Comparison of ENCODE assay signal across 13 mouse cellular contexts in genomic region chr10:19140628-19141027, GRCm38 (mm10).
"Had no signal": no experiment of that assay in that cellular context is flagged by ENCODE, and none has a peak within 500 bp of the region (broad histone marks: within the 10 kb centered on the region; RNA-seq: fewer than 3 reads in every experiment).

No protein-coding gene starts in this region.

- H3K4me2 ChIP-seq: hindbrain, embryonic 15.5 days; kidney, embryonic 15.5 days; limb, embryonic 13.5 days; lung, embryonic 14.5 days; midbrain, embryonic 13.5 days; neural tube, embryonic 15.5 days had no signal

- H3K27me3 ChIP-seq: hindbrain, embryonic 15.5 days; kidney, embryonic 15.5 days; limb, embryonic 13.5 days; midbrain, embryonic 13.5 days; neural tube, embryonic 15.5 days had no signal

- ATAC-seq: intestine, embryonic 16.5 days; midbrain, embryonic 13.5 days had no signal

- H3K27ac ChIP-seq: hindbrain, embryonic 15.5 days; kidney, embryonic 15.5 days; limb, embryonic 13.5 days; liver, embryonic 14.5 days; macrophage; midbrain, embryonic 13.5 days; neural tube, embryonic 15.5 days had no signal

- DNase-seq: left cerebral cortex, postnatal 4 days; lung, embryonic 14.5 days; right cerebral cortex, adult 18-20 months; thymus, adult 2 months; thymus, postnatal 36 days had no signal

- H3K9ac ChIP-seq: hindbrain, embryonic 15.5 days; kidney, embryonic 15.5 days; limb, embryonic 13.5 days; liver, embryonic 14.5 days; lung, embryonic 14.5 days; midbrain, embryonic 13.5 days; neural tube, embryonic 15.5 days had no signal

- H3K4me3 ChIP-seq: hindbrain, embryonic 15.5 days; kidney, embryonic 15.5 days; limb, embryonic 13.5 days; midbrain, embryonic 13.5 days; neural tube, embryonic 15.5 days had no signal

- H3K9me3 ChIP-seq: hindbrain, embryonic 15.5 days; kidney, embryonic 15.5 days; limb, embryonic 13.5 days; midbrain, embryonic 13.5 days; neural tube, embryonic 15.5 days had no signal

- H3K36me3 ChIP-seq: hindbrain, embryonic 15.5 days; kidney, embryonic 15.5 days; limb, embryonic 13.5 days; midbrain, embryonic 13.5 days; neural tube, embryonic 15.5 days had no signal

- H3K4me1 ChIP-seq: hindbrain, embryonic 15.5 days; kidney, embryonic 15.5 days; limb, embryonic 13.5 days; midbrain, embryonic 13.5 days; neural tube, embryonic 15.5 days had no signal
